Mouse (Mus musculus): ENCODE measurements around the gene Wwc2. TPM values are rescaled to one million over a fixed set of nuclear protein-coding genes. Genes with fewer than 3 reads are reported as not detected.

Wwc2 gene
- polyA plus RNA-seq, 1 experiment = 1.9 TPM

DNA sequence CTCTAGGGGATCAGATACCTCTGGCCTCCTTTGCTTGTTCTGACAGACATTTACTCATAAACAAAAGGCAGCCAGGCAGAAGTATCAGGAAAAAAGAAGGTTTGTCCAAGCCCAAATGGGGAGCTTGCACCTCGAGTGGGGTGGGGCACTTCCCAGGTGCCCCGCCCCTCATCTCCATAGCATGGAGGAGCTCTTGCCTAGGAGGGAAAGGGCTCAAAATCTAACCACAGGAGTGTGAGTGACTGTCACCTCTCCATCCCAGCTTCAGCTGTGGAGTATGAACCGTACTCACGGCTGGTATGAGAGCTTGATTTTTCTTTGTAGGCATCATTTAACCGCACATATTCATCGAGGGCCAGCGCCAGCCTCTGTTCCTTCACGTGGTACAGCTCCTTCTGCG lies 90.4 kb downstream of the Wwc2 start:
- no peak overlapping the region for H3K27ac ChIP-seq (ENCODE audit: insufficient read depth, low read length)
- no peak overlapping the region for H3K4me3 ChIP-seq (ENCODE audit: extremely low read depth, insufficient read depth, insufficient read length)
- WGBS = 95% methylated on average over 9 of the region's 9 CpGs
- DNase-seq (ENCODE audit: low read depth in 1 of 2, low spot score in 2 of 2) = no peak
- TF ChIP-seq CTCF (IDR thresholded peaks at IDR 0.05; ENCODE audit: extremely low read depth, insufficient read depth, insufficient read length, insufficient replicate concordance) (no peak), POLR2A (IDR thresholded peaks at IDR 0.05; ENCODE audit: low read depth, low read length) (no peak)
- no peaks in the 10 kb centered on the region for H3K36me3 ChIP-seq (ENCODE audit: control insufficient read depth, insufficient read depth, low read length)
- no peaks in the 10 kb centered on the region for H3K4me1 ChIP-seq (ENCODE audit: control insufficient read depth, insufficient read depth, insufficient read length)
- no peaks in the 10 kb centered on the region for H3K27me3 ChIP-seq (ENCODE audit: control insufficient read depth, insufficient read depth, low read length)

- no peaks in the 10 kb centered on the region for H3K27me3 ChIP-seq (ENCODE audit: control insufficient read depth, insufficient read depth, low read length)
- no peak for DNase-seq (ENCODE audit: low read depth in 1 of 2, low spot score in 2 of 2)
- TF ChIP-seq POLR2A (IDR thresholded peaks at IDR 0.05; ENCODE audit: low read depth, low read length) (no peak), CTCF (IDR thresholded peaks at IDR 0.05; ENCODE audit: extremely low read depth, insufficient read depth, insufficient read length, insufficient replicate concordance) (no peak)
Observed at GRCm38 (mm10) chr8:47899891-47900290, 90.8 kb downstream of the Wwc2 start.

DNA sequence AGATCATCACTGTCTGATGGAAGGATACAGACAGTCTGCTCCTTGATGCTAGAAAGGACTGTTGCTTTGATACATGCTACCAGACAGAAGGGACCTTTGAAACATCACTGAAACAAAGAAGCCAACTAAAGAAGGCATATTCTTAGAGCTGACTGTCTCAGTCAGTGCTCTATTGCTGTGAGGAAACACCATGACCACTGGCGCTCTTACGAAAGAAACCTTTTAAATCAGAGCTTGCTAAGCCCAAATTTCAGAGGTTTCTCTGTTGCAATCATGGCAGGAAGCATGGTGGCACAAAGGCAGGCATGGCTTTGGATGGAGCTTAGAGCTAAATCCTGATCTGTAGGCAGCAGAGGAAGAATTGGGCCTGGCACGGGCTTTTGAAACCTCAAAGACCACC lies 98.3 kb downstream of the Wwc2 start:
- WGBS = 88% methylated on average over 3 of the region's 3 CpGs
- DNase-seq (ENCODE audit: low read depth in 1 of 2, low spot score in 2 of 2) = no peak
- H3K4me3 ChIP-seq (ENCODE audit: extremely low read depth, insufficient read depth, insufficient read length) = no peak overlapping the region
- TF ChIP-seq POLR2A (IDR thresholded peaks at IDR 0.05; ENCODE audit: low read depth, low read length) (no peak), CTCF (IDR thresholded peaks at IDR 0.05; ENCODE audit: extremely low read depth, insufficient read depth, insufficient read length, insufficient replicate concordance) (no peak)
- H3K4me1 ChIP-seq (ENCODE audit: control insufficient read depth, insufficient read depth, insufficient read length) = no peaks in the 10 kb centered on the region
- H3K36me3 ChIP-seq (ENCODE audit: control insufficient read depth, insufficient read depth, low read length) = no peaks in the 10 kb centered on the region
- no peak overlapping the region for H3K27ac ChIP-seq (ENCODE audit: insufficient read depth, low read length)
- no peaks in the 10 kb centered on the region for H3K27me3 ChIP-seq (ENCODE audit: control insufficient read depth, insufficient read depth, low read length)

More at GRCm38 (mm10) chr8:47899891-47900290, 90.8 kb downstream of the Wwc2 start:
- H3K4me1 ChIP-seq (ENCODE audit: control insufficient read depth, insufficient read depth, insufficient read length) = no peaks in the 10 kb centered on the region
- H3K27ac ChIP-seq (ENCODE audit: insufficient read depth, low read length) = no peak overlapping the region
- H3K4me3 ChIP-seq (ENCODE audit: extremely low read depth, insufficient read depth, insufficient read length) = no peak overlapping the region
- 93% methylated on average over 3 of the region's 3 CpGs for WGBS
- no peaks in the 10 kb centered on the region for H3K36me3 ChIP-seq (ENCODE audit: control insufficient read depth, insufficient read depth, low read length)

DNA sequence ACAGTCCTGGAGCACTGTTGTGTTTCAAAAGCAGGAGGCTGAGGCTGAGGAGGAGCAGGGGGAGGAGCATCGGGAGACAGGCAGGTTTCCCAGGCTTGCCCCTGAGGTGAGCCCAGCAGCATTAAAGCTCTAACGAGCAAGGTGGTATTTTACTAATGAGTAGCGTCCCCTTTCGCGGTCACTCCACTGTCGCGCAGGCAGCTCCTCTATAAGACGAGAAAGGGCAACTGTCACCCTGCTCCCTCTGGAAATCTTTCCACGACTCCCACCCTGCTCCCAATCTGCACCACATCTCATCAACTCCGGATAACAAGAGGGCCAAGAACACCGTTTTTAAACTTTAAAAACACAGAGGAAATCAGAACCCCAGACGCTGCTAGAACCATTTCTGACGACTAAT lies 99.1 kb downstream of the Wwc2 start:
- DNase-seq (ENCODE audit: low read depth in 1 of 2, low spot score in 2 of 2) = no peak
- no peak overlapping the region for H3K4me3 ChIP-seq (ENCODE audit: extremely low read depth, insufficient read depth, insufficient read length)
- TF ChIP-seq CTCF (IDR thresholded peaks at IDR 0.05; ENCODE audit: extremely low read depth, insufficient read depth, insufficient read length, insufficient replicate concordance) (no peak), POLR2A (IDR thresholded peaks at IDR 0.05; ENCODE audit: low read depth, low read length) (no peak)
- H3K36me3 ChIP-seq (ENCODE audit: control insufficient read depth, insufficient read depth, low read length) = no peaks in the 10 kb centered on the region
- H3K27me3 ChIP-seq (ENCODE audit: control insufficient read depth, insufficient read depth, low read length) = no peaks in the 10 kb centered on the region
- 90% methylated on average over 13 of the region's 13 CpGs for WGBS
- no peaks in the 10 kb centered on the region for H3K4me1 ChIP-seq (ENCODE audit: control insufficient read depth, insufficient read depth, insufficient read length)
- no peak overlapping the region for H3K27ac ChIP-seq (ENCODE audit: insufficient read depth, low read length)

DNA sequence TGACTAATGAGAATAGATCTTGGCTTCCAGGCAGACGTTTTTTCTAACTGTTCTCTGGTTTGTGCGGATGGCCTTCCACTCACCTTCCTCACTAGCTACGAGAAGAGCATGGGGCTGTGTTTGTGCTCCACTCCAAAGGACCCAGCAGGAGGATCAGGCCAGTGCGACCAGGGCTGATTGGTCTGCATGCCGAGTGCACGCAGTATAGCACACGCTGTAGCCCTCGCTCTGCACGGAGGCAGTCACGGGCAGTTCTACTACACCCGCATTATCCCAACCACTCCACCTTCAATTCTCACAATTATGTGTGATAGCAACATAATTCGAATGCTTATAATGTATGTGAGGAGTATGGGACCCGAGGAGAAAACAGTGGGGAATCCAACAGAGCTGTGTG lies 99.9 kb downstream of the Wwc2 start:
- Histone ChIP-seq H3K27ac (ENCODE audit: insufficient read depth, low read length) (no peak overlapping the region), H3K27me3 (ENCODE audit: control insufficient read depth, insufficient read depth, low read length) (no peaks in the 10 kb centered on the region), H3K4me3 (ENCODE audit: extremely low read depth, insufficient read depth, insufficient read length) (no peak overlapping the region), H3K36me3 (ENCODE audit: control insufficient read depth, insufficient read depth, low read length) (no peaks in the 10 kb centered on the region), H3K4me1 (ENCODE audit: control insufficient read depth, insufficient read depth, insufficient read length) (no peaks in the 10 kb centered on the region)
- 95% methylated on average over 13 of the region's 13 CpGs for WGBS
- DNase-seq (ENCODE audit: low read depth in 1 of 2, low spot score in 2 of 2) = no peak
- TF ChIP-seq POLR2A (IDR thresholded peaks at IDR 0.05; ENCODE audit: low read depth, low read length) = no peak
- TF ChIP-seq CTCF (IDR thresholded peaks at IDR 0.05; ENCODE audit: extremely low read depth, insufficient read depth, insufficient read length, insufficient replicate concordance) = no peak

- no peak for DNase-seq (ENCODE audit: low read depth in 1 of 2, low spot score in 2 of 2)
- Histone ChIP-seq H3K27ac (ENCODE audit: insufficient read depth, low read length) (no peak overlapping the region), H3K36me3 (ENCODE audit: control insufficient read depth, insufficient read depth, low read length) (no peaks in the 10 kb centered on the region), H3K4me3 (ENCODE audit: extremely low read depth, insufficient read depth, insufficient read length) (no peak overlapping the region), H3K4me1 (ENCODE audit: control insufficient read depth, insufficient read depth, insufficient read length) (no peaks in the 10 kb centered on the region), H3K27me3 (ENCODE audit: control insufficient read depth, insufficient read depth, low read length) (no peaks in the 10 kb centered on the region)
- no peak for TF ChIP-seq CTCF (IDR thresholded peaks at IDR 0.05; ENCODE audit: extremely low read depth, insufficient read depth, insufficient read length, insufficient replicate concordance)
- no peak for TF ChIP-seq POLR2A (IDR thresholded peaks at IDR 0.05; ENCODE audit: low read depth, low read length)
- 94% methylated on average over 23 of the region's 23 CpGs for WGBS
Observed at GRCm38 (mm10) chr8:47889936-47890813, 100.5 kb downstream of the Wwc2 start.

Data from spleen, adult 2 months (tissue).